Mouse (Mus musculus) kidney, adult 2 months (tissue): ENCODE measurements around the gene Smim20. TPM values are rescaled to one million over a fixed set of nuclear protein-coding genes. Genes with fewer than 3 reads are reported as not detected.

Experiments used
- DNase-seq: peaks from one replicate; pipeline ENCODE4 v3.0.0; 2021
- H3K27ac ChIP-seq: fragments of 200-500 bp; 2 replicates; pipeline ENCODE4 v1.5.1; 2012; ENCODE audit warnings: low read depth, low read length, control low read depth, inconsistent platforms; ENCODE audit not compliant: insufficient read depth
- H3K27me3 ChIP-seq: fragments of 200-500 bp; replicated peaks from 2 replicates; pipeline ENCODE4 v1.6.1; 2012; ENCODE audit warnings: mild to moderate bottlenecking, moderate library complexity, low read length, inconsistent platforms; ENCODE audit not compliant: control insufficient read depth, insufficient read depth
- H3K36me3 ChIP-seq: fragments of 200-500 bp; 2 replicates; pipeline ENCODE4 v1.6.1; 2012; ENCODE audit warnings: mild to moderate bottlenecking, moderate library complexity, low read length, inconsistent platforms; ENCODE audit not compliant: control insufficient read depth, insufficient read depth
- H3K4me1 ChIP-seq: fragments of 200-500 bp; 2 replicates; pipeline ENCODE4 v1.6.1; 2011; ENCODE audit warnings: low read length; ENCODE audit not compliant: control insufficient read depth, insufficient read depth
- H3K4me3 ChIP-seq: fragments of 200-500 bp; 2 replicates; pipeline ENCODE4 v1.5.1; 2011; ENCODE audit warnings: mild to moderate bottlenecking, low read depth, low read length, control low read depth; ENCODE audit not compliant: insufficient read depth
- CTCF ChIP-seq: fragments of 200-500 bp; conservative IDR thresholded peaks from 2 replicates; pipeline ENCODE4 v1.5.1; 2011; ENCODE audit warnings: low read depth, mild to moderate bottlenecking, control low read depth, low read length, moderate library complexity, mixed read lengths; ENCODE audit not compliant: insufficient read depth, insufficient read length
- POLR2A ChIP-seq: fragments of 200-500 bp; IDR thresholded peaks from one replicate; pipeline ENCODE4 v1.6.1; 2011; ENCODE audit warnings: low read depth, low read length, control low read depth
- WGBS: fragments of 180-500 bp; shearing (Covaris S2); methylation state at CpG from one replicate; pipeline ENCODE4 v1.1.7; 2018; 5-methylcytosine and 5-hydroxymethylcytosine counted together
- polyA plus RNA-seq: library from polyadenylated mRNA; depleted of rRNA; stranded (reverse); fragments of >200 nt; gene quantifications from 2 replicates; pipeline ENCODE4 v1.2.3, GENCODE M21; 2012

Smim20 gene
- polyA plus RNA-seq, 1 experiment = 99.5 TPM

DNA sequence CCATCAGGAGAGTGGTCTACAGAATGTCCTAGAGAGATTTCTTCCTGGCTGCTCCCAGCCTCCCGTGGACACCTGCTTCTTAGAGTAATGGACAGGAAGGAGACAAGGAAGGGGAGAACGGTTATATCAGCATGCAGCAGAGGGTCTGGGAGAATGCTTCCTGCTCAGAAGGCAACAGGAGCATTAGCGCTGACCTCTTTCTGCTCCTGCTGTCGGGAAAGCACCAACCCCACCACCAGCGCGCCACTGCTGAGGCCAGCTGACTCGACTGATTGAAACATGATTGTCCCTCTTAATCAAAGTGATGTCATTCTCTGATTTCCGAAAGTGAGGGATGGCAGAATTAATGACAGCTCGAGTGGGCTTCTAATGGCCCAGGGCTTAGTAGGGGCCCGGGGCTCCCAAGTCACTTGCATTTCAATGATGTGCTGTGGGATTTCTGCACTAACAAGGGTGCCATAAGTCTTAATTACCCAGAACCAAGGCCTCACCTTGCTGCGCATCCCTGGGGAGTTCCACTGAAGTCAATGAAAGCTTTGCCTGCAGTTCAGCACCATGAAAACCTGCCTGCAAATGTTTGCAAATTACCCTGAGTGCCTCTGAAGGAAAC, 26.9 kb upstream of the Smim20 start:
- Histone ChIP-seq H3K4me1 (0 out of 2 replicates have a peak, but pooled peaks cover 2% of the 10 kb centered on the region), H3K36me3 (no peaks in the 10 kb centered on the region)

DNA sequence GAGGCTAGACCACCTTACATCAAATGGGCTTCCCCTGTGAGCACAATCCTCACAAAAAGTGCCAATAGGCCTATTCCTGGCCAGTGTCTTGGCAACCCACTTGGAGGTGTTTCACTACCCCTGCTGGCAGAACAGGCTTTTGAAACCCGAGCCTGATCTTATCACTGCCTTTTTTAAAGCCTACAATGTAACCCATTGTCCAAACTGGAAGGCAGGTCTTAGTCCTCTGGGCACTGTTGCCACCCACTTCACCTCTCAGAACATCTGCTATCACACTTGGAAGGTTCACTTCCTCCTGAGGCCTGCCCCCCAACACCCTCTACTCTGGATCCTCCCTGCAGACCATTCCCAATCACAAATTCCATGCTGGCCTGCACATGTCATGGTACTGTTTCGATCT, 25.8 kb upstream of the Smim20 start:
- DNase-seq = no peak
- no peak for TF ChIP-seq POLR2A
- no peak for TF ChIP-seq CTCF
- no peak overlapping the region for H3K4me3 ChIP-seq
- no peaks in the 10 kb centered on the region for H3K27me3 ChIP-seq
- H3K36me3 ChIP-seq = no peaks in the 10 kb centered on the region
- 72% methylated on average over 2 of the region's 2 CpGs for WGBS
- H3K27ac ChIP-seq = no peak overlapping the region
- 0 out of 2 replicates have a peak, but pooled peaks cover 2% of the 10 kb centered on the region for H3K4me1 ChIP-seq

More for the DNA sequence above, 26.9 kb upstream of the Smim20 start:
- no peak overlapping the region for H3K4me3 ChIP-seq
- H3K27me3 ChIP-seq = no peaks in the 10 kb centered on the region
- TF ChIP-seq POLR2A (no peak), CTCF (no peak)
- DNase-seq = no peak
- 65% methylated on average over 11 of the region's 11 CpGs for WGBS
- no peak overlapping the region for H3K27ac ChIP-seq

GRCm38 (mm10) chr5:53241963-53242362, 24.9 kb upstream of the Smim20 start:
- no peak for TF ChIP-seq POLR2A
- no peak for TF ChIP-seq CTCF
- no peaks in the 10 kb centered on the region for H3K36me3 ChIP-seq
- H3K27ac ChIP-seq = no peak overlapping the region
- WGBS = 77% methylated on average over 5 of the region's 5 CpGs
- DNase-seq = no peak
- no peaks in the 10 kb centered on the region for H3K27me3 ChIP-seq
- H3K4me3 ChIP-seq = no peak overlapping the region
- H3K4me1 ChIP-seq = 0 out of 2 replicates have a peak, but pooled peaks cover 2% of the 10 kb centered on the region

GRCm38 (mm10) chr5:53242865-53243499, 23.9 kb upstream of the Smim20 start:
- Histone ChIP-seq H3K4me1 (0 out of 2 replicates have a peak, but pooled peaks cover 2% of the 10 kb centered on the region), H3K4me3 (no peak overlapping the region), H3K27me3 (no peaks in the 10 kb centered on the region), H3K27ac (no peak overlapping the region), H3K36me3 (no peaks in the 10 kb centered on the region)
- WGBS = 92% methylated on average over 7 of the region's 7 CpGs
- TF ChIP-seq CTCF (no peak), POLR2A (no peak)
- DNase-seq = no peak

DNA sequence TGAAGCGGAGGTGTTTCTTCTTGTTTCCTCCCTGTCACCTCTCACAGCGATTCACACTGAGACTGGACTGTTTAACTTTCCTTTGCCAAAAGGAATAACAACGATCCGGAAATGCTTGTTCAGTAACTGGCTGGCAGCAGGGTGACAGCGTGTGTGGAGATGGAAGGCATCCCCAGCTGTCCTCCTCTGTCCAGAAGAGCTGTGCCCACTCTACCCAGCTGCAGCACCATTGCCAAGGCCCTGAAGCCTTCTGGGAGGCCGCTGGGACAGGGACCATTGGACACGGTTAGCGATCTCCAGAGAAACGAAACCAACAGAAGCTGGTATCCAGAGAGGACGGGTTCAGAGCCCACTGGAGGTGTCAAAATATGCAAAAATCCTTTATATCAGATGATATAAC, 22.9 kb upstream of the Smim20 start:
- WGBS = 42% methylated on average over 10 of the region's 10 CpGs
- no peak for TF ChIP-seq POLR2A
- TF ChIP-seq CTCF = no peak

DNA sequence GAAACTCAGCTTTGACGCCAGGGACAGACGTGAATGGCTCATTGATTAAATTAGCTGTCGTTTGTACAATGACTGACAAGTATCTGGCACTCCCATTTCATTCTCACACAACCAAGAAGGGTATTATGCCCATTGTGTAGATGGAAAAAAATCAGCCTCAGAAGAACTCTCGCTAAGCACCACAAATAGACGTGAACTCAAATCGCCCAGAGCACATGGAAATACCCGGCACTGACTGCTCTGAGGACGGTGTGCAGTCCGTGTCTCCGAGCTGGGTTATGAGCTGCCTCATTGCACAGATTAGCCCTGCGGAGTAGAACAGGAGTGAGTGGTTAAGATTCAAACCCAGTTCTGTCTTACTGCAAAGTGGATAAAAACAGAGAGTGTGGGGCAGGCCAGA, 18.4 kb upstream of the Smim20 start:
- Histone ChIP-seq H3K27ac (no peak overlapping the region), H3K4me1 (0 out of 2 replicates have a peak, but pooled peaks cover 2% of the 10 kb centered on the region), H3K36me3 (no peaks in the 10 kb centered on the region), H3K4me3 (no peak overlapping the region), H3K27me3 (no peaks in the 10 kb centered on the region)
- 66% methylated on average over 11 of the region's 11 CpGs for WGBS
- no peak for TF ChIP-seq POLR2A
- no peak for TF ChIP-seq CTCF
- no peak for DNase-seq

More for the DNA sequence above, 22.9 kb upstream of the Smim20 start:
- H3K27ac ChIP-seq = no peak overlapping the region
- H3K27me3 ChIP-seq = no peaks in the 10 kb centered on the region
- no peak for DNase-seq
- no peak overlapping the region for H3K4me3 ChIP-seq
- 0 out of 2 replicates have a peak, but pooled peaks cover 2% of the 10 kb centered on the region for H3K4me1 ChIP-seq
- no peaks in the 10 kb centered on the region for H3K36me3 ChIP-seq

- 54% methylated on average over 4 of the region's 4 CpGs for WGBS
- no peak for TF ChIP-seq CTCF
- TF ChIP-seq POLR2A = no peak
- Histone ChIP-seq H3K4me3 (no peak overlapping the region), H3K36me3 (no peaks in the 10 kb centered on the region), H3K4me1 (no peaks in the 10 kb centered on the region), H3K27me3 (no peaks in the 10 kb centered on the region), H3K27ac (no peak overlapping the region)
- DNase-seq = no peak
These were observed 17.3 kb upstream of the Smim20 start for GRCm38 (mm10) chr5:53249431-53250061.
